Mouse (Mus musculus) urinary bladder, postnatal 14 days (tissue): ENCODE measurements at regions not wholly inside any gene's neighbourhood (a gene's known extent, or its start where the extent isn't known, plus 50 kb on each side); places are given as distances from the start of the nearest gene placed in this dataset.

ENCODE experiments used
- DNase-seq: peaks from one replicate; pipeline ENCODE4 v3.0.0; 2021; ENCODE audit warnings: low spot score

- DNase-seq, result no peak
These were observed 1232.3 kb upstream of the Lrrc6 start for GRCm38 (mm10) chr15:67732988-67733387.

GRCm38 (mm10) chr15:67729492-67729891 lies 1228.8 kb upstream of the Lrrc6 start:
- no peak for DNase-seq

GRCm38 (mm10) chr15:67725239-67725638 lies 1224.5 kb upstream of the Lrrc6 start:
- no peak for DNase-seq

- no peak for DNase-seq
These were observed 1213.5 kb upstream of the Lrrc6 start for GRCm38 (mm10) chr15:67714203-67714602.

GRCm38 (mm10) chr15:67686140-67686539 lies 1185.4 kb upstream of the Lrrc6 start:
- no peak for DNase-seq

GRCm38 (mm10) chr15:67673276-67673675 lies 1172.6 kb upstream of the Lrrc6 start:
- DNase-seq, result no peak

- DNase-seq, result no peak
These were observed 1135.4 kb upstream of the Lrrc6 start for GRCm38 (mm10) chr15:67636155-67636554.

GRCm38 (mm10) chr15:67626704-67627287 lies 1126.1 kb upstream of the Lrrc6 start:
- DNase-seq, result no peak

- DNase-seq, result no peak
These were observed 1111.2 kb upstream of the Lrrc6 start for GRCm38 (mm10) chr15:67611896-67612295.

GRCm38 (mm10) chr15:67598426-67598825 lies 1097.7 kb upstream of the Lrrc6 start:
- no peak for DNase-seq

GRCm38 (mm10) chr15:67576581-67576980 lies 1075.9 kb upstream of the Lrrc6 start:
- no peak for DNase-seq

GRCm38 (mm10) chr15:67571614-67572013 lies 1070.9 kb upstream of the Lrrc6 start:
- no peak for DNase-seq

- DNase-seq, result no peak
These were observed 1056.6 kb upstream of the Lrrc6 start for GRCm38 (mm10) chr15:67557304-67557703.

GRCm38 (mm10) chr15:67551911-67552310 lies 1051.2 kb upstream of the Lrrc6 start:
- no peak for DNase-seq

GRCm38 (mm10) chr15:67546896-67547400 lies 1046.2 kb upstream of the Lrrc6 start:
- DNase-seq, result no peak

- no peak for DNase-seq
These were observed 1045.0 kb upstream of the Lrrc6 start for GRCm38 (mm10) chr15:67545745-67546144.

GRCm38 (mm10) chr15:67513722-67514121 lies 1013.0 kb upstream of the Lrrc6 start:
- no peak for DNase-seq

GRCm38 (mm10) chr15:67495001-67495658 lies 994.4 kb upstream of the Lrrc6 start:
- DNase-seq, result no peak

- no peak for DNase-seq
These were observed 981.0 kb upstream of the Lrrc6 start for GRCm38 (mm10) chr15:67481733-67482132.

- DNase-seq, result no peak
These were observed 973.6 kb upstream of the Lrrc6 start for GRCm38 (mm10) chr15:67474325-67474724.

- no peak for DNase-seq
These were observed 972.3 kb upstream of the Lrrc6 start for GRCm38 (mm10) chr15:67472979-67473378.

GRCm38 (mm10) chr15:67471283-67471682 lies 970.6 kb upstream of the Lrrc6 start:
- no peak for DNase-seq

GRCm38 (mm10) chr15:67470036-67470435 lies 969.3 kb upstream of the Lrrc6 start:
- DNase-seq, result no peak
